Mouse (Mus musculus) left cerebral cortex, adult 8-10 months (tissue): Measurements from ENCODE around the gene Cacng4. TPM values are rescaled to one million over a fixed set of nuclear protein-coding genes. Genes with fewer than 3 reads are reported as not detected.

ENCODE experiments used
- DNase-seq, 2 experiments: peaks; one replicate each; pipeline ENCODE4 v3.0.0; 2022; ENCODE audit warnings: low spot score in 2 of 2
- total RNA-seq, 4 experiments: library from RNA; stranded (reverse); gene quantifications; 2 replicates each; pipeline ENCODE4 v1.2.4; 2022

Cacng4 gene
- total RNA-seq, 4 experiments from 2014 or later = 38.7 to 48.6 (median 46.1) TPM

DNA sequence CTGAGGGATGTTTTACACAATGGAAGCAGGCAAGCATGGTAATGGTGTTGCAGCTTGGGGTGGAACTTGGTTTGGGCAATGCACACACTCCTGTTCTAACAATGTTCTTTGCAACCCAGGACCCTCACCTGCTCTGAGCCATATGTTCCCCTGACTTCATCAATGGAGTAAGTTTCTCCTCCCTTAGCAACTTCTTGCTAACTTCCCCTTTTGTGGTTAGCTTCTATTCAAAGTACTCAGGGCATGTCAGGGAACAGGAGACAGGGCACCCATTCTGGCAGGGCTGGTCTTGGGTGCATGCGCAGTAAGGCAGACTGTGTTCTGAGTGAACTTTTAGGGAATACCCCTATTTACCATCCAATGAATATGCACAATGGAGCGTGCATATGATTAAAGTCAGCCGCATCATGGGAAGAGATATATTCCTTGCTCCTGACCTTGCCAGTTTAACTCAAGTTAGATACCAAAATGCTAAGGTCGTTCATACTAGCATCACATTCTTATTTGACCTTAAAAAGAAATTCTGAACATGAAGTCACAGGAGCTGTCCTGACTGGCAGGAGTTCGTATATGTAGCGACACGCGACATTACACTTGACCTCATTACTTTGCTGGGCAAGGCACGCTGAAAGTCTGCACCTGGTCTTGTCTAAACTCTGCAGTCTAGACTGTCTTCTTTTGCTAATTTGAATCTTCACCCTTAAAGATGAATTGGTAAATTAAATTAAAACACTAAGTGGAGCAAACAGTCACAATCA is 73.9 kb downstream of the Cacng4 start:
- no peak for DNase-seq

DNA sequence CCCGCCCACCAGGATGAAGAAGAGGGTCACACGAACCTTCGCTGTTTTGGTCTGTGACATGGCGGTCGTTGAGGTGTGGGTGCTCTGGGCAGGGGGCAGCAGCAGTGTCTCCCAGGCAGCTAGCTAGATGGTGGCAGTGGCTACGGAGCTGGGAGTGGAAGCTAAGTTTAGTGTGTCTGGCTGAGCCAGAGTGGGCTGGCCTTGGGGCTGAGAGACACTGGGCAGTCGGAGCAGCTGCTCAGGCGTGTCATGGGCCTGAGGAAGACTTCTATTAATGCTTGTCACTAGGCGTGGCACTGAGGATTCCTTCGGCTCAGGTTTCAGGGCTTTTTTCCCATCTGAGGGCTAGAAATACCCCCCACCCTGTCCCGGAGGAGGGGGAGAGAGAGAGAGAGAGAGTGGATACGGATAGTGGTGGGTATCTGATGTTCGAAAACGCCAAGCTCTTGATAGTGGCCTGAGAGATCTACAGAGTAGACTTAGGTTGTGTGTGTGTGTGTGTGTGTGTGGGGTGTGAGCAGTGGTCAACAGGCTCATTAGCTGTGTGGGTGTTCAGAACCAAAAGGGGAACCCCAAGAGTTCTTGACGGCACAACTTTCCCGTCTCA is 77.9 kb downstream of the Cacng4 start, which contains the start of gene Cacng1:
Gene Cacng1 (minus strand): TSS at position 191 of the 607 bp plus-strand sequence.
- DNase-seq = no peak

DNA sequence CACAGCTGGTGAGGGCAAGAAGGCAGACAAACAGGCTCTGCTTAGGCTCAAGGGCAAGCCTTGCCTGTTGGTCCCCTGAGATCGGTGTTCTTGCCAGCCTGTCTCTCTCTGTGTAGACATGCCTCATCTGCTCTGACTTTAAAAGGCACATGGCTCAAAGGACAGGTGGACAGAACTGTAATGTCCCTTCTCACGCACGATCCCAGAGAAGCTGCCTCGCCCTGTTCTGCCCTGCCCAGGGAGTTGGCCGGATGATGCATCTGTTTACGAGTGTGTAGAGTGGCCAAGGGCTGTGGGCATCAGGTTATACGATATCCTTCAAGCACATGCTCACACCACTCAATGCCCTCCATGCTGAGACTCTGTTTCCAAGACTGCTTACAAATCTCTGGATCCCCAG is 80.0 kb downstream of the Cacng4 start:
- DNase-seq = no peak

DNA sequence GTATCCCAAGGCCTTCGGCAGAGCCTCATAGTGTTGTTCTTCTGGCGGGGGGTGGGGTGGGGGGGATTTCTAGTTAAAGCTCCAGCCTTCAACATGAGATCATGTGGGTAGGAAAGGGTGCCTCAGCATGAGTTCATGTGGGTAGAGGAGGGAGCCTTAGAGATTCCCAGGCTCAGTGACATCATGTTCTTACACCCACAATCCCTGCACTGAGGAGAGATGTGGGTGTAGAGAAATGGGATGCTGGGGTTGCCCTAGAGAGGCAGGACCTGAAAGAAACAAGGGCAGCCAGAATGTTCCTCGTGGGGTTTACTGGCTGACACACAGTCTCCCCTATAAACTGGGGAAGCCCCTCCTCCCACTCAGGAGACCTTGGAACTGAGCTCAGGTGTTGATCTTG is 84.0 kb downstream of the Cacng4 start:
- DNase-seq = no peak

DNA sequence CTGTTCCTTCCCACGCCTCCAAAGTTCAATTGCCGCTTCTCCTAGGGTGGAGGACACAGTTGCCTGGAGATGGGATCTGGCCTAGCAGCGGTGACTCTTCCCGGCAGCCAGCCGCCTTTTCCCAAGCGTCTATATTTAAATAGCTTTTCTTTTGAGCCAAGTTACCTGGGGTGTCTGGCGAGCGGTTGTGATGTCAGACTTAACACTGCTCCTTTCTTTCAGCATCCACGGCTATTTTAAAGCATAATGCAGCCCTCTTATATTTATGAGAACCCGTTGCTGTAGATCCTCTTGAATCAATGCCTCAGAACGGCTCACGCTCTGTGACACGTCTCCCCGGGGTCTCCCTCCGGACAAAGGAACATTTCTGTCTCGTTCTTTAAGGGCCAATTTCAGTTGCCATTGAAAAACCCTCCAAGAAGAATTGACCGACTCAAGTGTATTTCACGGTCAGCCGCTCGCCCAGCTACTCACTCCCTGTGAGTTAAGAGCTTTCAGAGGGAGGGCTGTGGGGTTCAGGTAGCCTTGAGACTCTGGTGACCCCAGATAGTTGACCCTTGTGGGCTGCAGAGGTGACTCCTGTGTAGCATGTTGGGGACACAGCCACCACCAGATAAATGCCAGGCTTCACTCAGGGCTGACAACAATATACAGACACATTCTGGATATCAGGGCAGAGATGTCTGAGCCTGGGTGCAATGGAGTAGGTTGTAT is 86.3 kb downstream of the Cacng4 start:
- DNase-seq = no peak

DNA sequence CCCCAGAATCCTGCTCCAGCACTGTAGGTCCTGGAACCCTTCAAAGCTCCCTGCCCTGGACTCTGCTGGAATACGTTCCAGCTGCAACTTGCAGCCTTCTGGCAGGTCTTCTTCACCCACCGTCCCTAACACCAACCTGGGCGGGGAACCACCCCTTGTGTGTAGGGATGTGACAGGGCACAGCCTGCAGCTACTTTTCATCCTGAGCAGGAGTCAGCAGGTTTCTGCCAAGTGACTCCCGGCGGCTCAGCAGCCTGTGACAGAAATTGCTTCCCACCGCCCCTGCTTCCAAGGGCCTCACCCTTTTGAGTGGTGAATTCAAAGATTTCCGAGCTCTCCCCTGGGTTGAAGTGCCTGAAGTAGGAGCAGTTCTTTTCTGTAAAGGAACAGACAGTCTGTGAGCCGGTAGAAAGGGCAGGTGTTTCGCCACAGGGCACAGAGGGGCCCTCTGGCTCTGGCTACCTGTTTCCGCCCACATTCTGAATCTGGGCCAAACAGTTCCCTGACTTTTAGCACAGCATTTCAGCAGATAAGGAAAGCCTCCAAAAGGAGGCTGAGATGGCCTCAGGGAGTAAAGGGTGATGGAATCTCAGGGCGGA is 88.8 kb downstream of the Cacng4 start:
- DNase-seq = no peak

DNA sequence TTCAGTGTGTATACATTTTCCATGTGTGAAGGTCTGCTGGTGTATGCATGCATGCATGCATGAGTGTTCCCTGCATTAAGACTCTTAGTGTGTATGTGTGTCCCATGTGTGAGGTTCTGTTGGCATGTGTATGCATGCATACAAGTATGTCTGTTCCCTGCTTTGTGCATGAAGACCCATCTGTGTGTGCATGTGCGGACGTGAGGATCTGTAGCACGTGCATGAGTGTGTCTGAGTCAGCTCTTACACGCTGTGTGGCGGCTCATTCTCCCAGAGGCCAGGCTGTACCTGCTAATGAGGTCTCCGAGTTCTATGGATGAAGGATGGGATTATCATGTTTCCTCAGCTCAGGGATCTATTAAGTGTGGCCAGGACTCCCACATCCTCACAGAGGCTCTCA is 89.3 kb downstream of the Cacng4 start:
- no peak for DNase-seq

DNA sequence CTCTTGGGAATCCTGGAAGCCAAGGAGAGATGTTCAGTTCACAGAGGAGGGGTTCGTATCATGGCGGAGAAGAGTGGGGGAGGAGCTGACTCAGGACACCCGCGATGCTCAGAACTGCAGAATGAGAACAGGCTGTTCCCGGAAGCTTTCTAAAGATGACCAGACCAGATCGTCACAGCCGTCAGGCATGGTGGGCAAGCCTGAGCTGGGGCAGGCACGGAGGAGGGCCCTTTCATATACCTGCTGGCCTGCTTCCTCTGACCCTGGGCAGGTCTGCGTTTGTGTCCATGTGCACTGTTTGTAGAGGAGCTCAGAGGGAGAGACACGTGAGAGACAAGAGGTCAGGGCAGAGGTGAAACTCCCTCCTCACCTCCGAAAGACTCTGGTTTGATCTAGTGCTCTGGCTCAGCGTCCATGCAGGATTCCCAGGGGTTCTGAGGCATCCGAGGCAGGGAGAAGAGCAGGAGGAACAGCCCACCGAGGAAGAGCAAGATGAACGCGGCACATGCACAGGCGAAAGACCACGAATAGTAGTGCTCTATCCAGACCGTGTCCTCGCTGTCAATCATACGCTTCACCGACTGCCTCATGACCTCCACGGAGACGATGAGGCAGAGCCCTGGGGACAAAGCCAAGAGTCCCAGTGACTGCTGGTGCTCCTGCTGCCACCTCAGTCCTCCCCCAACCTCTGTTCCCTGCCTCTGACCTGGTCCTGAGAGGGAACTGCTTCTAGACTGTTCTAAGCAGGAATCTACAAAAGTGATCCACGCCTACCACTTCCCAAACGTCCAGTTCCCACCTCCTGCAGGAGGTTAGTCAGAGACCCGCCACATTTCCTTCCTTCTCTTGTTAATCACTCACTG is 90.9 kb downstream of the Cacng4 start:
- DNase-seq = no peak

DNA sequence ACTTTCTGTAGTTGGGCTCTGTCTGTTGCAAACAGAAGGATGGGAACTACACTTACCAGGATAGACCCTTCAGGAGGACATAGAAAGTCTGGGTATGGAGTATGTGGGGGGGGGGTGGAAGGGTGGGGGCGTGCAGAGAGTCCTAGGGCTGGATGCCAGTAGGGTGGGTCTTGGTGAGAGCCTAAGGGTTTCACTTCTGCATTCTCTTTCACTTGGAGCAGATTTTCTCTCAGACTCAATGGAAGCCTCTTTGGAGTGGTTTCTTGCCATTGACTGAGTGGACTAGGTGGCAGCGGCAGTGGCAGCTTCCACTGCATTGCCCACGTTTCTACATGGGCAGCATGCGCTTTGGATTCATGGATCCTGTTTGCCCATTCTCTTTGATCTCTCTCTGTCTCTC is 94.4 kb downstream of the Cacng4 start:
- DNase-seq = no peak

DNA sequence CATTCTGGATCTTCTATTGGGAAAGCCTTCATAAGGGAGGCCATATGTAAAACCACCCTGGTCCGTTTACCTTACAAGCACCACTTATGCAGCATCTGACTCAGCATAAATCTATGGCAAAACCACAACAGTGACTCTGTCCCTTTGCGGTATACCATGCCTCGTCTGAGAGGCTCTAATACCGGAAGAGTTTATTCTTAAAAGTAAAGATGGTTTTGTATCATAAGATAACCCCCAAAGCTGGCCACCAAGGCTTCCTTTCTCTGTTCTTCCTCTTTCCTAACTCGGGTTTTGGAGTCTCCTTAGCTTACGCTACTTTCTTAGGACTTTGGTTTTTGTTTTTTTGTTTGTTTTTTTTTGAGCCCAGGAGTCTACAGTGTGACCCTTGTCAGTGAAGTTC is 101.0 kb downstream of the Cacng4 start:
- no peak for DNase-seq

DNA sequence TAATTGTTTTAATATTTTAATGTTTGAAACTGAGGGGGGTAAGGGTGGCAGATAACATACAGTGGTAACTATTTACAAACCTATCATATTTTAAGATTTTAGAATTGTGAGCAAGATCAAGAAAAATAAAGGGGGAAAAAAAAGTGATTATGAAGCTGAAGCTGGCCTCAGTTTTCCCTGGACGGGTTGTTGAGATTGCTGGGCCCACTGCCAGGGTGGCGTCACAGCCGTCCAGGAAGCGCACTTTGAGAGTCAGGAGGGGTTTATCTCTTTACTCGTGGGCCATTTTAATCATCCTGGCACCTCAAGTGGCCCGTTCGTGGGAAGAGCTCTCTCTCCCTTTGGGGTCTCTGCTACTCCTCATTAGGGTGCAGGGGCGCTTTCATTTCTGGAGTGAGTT is 102.8 kb downstream of the Cacng4 start:
- DNase-seq = no peak

DNA sequence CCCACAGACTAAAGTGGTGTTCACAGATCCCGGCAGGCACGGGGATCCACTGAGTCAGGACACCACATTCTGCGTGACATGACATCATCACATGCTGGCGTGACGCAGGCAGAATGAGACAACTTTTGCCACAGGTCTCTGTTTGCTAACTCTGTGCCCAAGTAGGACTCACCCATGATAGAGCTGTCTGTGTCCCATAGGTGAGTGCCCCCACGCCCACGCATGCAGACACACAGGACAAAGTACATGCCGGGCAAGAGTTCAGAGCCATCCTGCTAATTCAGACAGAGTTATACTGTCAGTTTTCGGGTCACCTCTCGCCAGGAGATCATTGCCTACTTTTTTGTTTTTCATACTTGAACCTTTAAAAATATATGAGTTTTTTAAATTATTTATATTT is 105.9 kb downstream of the Cacng4 start:
- no peak for DNase-seq

DNA sequence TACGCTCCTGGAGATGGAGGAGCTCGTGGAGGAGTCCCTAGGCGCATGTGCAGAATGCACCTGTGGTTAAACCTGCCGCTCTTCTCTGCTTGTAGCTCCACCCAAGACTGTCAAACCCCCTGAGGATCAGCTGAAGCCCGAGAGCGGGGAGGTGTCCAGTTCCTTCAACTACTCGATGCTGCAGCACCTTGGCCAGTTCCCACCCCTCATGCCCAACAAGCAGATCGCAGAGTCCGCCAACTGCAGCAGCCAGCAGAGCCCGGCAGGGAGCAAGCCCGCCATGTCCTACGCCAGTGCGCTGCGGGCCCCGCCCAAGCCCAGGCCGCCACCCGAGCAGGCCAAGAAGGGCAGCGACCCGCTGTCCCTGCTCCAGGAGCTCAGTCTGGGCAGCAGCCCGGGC is 108.1 kb downstream of the Cacng4 start:
- DNase-seq = no peak

DNA sequence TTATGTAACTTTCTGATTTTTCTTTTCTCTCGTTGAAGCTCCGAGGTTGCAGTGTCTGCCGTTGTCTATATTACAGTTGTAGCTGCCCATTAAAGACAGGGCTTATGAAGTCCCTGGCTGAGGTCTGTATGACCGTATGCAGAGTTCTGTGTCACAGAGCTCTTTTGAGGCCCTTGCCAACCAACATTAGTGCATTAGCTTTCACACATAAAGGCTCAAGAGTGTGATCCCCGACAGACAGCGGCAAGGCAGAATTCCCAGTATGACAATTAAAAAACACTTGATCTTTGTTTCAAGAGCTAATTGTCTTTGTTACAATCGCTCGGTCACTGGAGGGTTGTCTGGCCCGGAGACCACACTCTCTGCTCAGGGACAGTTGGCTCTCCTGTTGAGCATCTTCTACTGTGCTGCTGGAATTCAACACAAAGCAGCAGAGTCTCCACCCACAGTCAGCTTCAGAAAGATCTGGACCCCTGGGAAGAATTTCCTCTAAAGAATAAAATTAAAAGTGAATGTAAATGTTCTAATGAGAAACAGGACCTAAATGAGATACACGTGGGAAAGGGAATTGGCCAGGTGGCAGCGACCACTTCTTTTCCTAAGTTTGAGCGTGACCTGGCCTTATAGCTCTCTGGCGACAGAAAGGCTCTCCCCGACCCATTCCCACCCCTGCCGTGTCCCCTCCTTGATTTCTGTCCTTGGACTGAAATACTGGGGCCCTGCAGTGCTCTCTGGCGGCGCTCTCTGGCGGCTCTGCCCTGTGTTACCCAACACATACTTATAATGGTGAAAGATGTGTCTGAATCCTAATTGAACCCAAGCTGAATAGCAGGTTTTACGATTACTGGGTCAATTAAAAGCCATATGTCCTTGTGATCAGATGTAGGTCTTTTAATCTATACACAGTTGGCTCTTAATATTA is 110.6 kb downstream of the Cacng4 start:
- DNase-seq = no peak

DNA sequence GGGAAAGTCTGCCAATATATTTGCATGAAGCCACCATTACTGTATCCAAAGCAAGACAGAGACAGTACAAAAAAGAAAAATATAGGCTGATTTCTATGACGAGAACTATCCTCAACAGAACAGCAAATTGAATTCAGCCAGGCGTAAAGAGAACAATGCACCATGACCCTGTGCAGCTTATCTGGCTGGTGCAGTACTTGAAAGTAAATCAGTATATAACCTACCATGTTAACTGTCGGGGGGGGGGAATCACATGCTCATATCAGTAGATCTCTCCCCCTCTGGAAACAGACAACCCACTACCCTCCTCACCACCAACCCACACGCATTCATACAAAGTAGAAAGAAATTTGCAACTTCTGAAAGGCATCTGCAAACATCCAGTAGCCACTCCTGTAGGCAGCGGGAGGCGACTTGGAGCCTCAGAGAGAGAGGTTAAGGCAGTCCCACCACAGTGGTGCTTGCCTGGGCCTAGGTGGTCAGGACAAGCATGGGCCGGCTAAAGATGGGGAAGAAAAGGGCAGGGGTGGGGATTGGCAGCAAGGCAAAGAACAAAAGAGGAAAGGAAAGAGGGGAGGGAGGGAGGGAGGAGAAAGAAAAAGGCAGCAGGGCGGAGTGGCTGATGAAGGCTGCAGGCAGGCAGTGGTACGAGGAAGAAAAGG is 111.5 kb downstream of the Cacng4 start:
- DNase-seq = no peak
